Mouse (Mus musculus) yolk sac, embryonic 10.5 days (tissue): ENCODE measurements at regions not wholly inside any gene's neighbourhood (a gene's known extent, or its start where the extent isn't known, plus 50 kb on each side); places are given as distances from the start of the nearest gene placed in this dataset.
A peak's percentile ranks its signal among the peaks of the same experiment; 100 is the strongest.

Source experiments
- DNase-seq: peaks from one replicate; pipeline ENCODE4 v3.0.0-alpha.2; 2017; ENCODE audit warnings: low spot score

DNA sequence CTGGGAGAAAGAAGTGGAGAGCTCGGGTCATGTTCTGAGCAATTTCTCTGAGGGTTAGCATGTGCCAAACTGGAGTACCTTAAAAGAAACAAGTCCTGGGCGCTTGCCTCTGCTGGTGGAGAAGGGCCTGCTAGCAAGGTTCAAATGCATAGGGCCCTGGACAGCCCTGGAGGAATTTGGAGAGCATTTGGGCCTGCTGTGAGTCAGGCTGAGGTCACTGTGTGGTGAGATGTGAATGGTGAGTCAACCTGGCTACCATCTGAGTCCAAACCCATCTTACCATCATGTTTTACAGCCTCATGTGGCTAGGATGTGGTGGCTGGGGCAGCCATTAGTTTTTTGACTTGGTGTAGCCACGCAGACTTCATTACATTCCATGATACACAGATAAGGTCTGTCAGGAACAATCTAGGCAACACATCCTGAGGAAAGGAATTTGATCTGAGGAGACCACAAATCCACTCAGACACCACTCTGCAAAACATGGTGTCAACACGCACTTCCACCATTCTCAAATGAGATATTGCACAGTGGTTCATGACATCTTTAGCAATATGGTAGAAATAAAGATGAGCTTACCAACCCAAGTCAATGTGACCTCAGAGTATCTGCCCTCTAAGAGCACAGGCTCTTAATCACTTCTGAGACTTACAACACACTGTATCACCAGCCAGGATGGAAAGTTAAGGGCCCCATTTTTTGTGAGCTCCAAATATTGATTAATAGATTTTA is 83.1 kb downstream of the Thbs2 start:
- DNase-seq, result no peak

DNA sequence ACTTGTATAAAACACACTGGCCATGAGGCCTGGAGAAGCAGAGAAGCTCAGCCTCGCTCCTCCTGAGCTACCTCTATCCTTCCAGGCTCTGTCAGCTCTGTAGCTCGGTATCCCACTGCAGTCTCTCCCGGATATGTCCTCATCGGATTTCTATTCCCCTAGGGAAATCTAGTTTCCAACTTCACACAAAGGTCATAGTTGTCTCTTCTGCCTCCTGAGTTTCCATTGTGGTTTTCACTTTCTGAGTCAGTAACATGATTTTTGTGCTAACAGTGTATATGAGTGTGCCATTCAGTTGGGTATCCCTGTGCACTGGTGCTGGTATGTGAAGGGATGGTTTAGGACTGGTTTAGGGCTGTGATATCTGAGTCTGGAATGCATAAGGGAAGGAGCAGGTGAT is 85.2 kb downstream of the Thbs2 start:
- DNase-seq, result no peak

DNA sequence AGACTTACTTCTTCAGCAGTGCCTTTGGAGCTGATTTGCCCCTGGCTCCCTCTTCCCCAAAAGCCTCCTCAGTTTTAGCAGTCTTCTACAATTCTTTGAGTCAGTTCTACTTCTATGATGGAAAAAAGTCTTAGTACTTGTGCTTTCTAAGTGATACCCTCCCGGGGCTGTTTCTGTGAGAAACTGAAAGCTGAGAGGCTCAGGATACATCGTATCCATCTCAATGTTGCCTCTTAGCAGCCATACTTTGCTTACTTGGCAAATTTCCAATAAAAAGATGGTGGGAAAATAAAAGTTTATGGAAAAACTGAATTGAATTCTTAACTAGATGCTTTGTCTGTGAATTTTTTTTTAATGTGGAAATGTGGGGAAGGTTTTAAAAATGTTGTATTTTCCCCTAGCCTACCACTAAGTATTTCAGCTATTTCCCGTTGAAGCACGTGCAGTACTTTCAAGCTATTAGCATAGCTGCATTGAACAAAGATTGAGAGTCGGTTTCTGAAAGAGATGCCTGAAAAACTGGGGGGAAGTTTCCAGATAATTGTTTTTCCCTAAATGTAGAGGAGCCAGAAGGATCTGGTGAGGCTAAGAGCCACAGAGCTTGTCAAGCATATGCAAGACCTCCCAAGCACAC is 87.6 kb downstream of the Thbs2 start:
- DNase-seq, result no peak

DNA sequence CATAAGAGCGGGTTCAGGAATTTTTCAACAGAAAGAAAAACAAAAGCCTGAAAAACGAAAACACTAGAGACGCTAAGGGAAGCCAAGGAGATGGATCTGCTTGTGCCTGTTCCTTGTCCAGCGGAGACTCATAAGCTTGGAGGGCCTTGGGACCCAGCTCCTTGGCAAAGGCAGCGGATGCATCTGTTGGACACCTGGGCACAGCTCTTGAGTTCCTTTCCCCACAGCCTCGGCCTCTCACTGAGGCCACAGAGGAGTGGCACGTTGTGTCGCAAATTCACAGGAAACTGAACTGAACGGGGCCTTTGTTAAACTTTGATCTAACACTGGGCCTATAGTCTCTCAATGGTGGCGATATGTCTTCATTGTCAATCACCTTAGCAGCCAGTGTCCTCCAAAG is 94.4 kb downstream of the Thbs2 start:
- no peak for DNase-seq

DNA sequence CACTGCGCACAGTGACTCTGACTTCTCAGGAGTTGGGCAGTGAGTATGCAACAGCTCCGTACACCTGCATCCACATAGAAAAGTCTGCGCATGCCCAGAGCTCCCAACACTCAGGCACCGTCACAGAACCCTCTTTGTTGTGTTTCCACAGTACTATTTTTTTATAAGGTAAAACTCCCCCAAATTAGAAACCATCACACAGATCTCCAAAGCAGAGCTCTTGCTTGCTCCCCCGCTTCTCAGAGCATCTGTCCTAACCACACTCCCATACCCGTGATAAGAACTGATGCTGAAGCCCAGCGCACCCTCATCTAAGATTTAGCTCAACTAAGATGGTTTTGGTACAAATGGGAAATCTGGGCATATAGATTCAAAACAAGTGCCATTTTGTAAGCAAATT is 97.6 kb downstream of the Thbs2 start:
- no peak for DNase-seq

DNA sequence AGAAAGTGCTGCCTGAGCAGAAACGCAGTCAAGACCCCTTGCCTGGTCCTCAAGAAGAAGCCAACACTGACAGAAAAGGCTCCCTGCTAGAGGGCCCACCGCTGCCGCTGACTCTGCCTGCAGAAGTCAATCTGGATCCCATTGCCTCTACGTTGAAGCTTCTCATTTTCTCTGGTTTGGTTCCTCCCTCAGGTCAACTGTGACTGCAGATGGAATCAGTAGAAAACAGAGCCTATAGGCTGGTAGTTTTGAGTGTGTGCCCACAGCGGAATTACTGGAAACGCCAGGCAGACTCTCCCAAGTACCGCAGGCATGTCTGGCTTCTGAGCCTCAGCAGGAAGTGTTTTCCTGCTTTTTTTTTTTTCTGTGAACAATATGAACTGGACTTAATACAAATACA is 98.5 kb downstream of the Thbs2 start:
- no peak for DNase-seq

DNA sequence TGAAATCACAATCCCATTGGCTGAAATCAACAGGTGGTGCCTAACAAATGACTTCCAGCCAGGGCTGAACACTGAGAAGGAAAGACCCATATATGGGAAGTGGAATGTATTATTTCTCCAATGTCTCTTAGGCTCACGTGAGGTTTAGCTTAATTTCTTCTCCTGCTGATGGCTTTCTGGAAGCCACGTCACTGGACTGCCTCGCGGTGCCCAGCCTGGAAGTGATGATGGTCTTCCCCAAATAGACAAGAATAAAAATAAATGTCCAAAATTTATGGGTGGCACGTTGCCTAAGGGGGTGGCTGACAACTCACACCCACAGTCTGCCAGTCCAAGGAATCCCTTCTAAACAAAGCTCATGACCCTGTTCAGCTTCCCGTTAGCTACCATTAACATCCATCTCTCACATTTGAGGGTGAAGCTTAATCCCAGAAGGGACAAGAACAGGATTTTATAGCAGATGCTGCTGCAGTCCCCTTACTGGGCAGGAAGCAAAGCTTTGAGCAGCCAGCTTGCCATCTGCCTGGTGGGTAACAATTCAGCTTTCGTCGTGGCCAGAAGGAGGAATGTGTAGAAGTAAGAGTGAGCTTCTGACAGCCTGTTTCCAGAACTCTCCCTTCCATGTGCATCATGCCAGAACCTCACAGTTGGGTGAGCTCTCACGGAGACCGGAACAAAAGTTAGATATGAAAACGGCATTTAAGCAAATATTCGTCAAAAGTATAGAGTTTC is 105.8 kb downstream of the Thbs2 start:
- no peak for DNase-seq

DNA sequence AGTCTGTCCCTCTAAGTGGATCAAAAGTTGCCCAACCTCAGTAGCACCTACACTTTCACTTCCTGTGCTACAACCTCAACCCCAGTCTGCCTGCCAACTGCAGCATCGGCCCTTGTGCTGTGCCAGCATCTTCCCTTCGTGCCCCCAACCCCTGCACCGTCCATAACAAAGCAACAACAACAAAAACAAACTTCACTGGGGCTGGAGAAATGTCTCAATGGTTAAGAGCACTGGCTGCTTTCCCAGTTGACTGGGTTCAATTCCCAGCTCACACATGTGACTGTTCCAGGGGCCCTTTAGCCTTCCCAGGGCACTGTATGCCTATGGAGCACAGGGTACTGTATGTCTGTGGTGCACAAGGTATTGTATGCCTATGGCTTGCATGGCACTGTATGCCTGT is 114.4 kb downstream of the Thbs2 start:
- DNase-seq, result no peak

DNA sequence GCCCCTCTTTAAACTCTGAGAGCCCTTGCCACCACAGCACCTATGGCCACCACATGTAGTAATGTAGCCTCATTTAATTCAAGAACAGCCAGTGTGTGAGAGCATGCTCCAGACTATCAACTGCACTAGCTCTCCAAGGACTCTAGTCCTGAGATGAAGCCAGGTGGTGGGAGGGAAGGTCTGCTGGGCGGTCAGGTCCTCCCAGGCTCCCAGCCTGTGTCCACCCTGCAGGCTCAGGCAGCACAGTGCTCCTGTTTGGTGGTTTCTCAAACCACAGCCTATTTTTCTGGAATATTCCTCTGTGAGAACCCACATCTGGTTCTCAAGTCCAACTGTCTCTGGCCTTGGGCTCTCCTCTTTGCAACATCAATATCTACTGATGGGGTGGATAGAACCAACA is 115.3 kb downstream of the Thbs2 start:
- DNase-seq, result no peak

DNA sequence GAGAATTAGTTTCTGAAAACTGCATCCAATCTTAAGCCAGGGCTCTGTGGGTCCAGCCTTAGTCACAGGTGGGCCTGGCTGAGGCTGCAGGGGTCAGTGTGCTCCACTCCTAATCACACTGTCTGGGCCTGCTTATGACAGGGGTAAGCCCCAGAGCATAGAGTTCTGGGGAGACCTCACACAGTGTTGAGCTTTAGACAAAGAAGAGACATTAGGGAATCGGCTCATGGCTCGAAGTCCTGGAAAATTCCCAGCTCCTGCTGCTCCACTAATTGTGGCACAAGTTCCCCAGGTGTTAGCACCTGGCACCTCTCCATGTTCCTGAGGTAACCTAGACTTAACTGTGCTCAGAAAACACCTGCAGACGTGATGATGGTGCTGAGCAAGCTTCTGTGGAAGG is 115.8 kb downstream of the Thbs2 start:
- DNase-seq, result no peak

DNA sequence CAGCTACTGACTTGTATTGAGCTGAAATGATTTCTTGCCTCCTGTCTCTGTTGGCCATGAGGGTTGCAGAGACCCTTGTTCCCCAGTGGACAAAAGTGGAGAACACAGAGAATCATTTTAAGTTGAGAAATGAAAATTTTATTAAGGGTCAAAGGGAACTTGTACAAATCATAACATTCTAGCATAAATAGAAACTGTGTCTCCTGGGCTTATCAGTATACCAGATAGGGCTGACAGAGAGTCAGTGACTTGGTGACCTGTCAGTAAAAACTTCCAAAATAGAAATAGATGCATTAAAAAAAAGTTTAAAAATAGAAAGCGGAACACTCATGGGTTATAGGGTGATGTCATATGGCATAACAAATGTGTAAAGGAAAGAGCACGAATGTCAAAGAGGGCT is 117.9 kb downstream of the Thbs2 start:
- no peak for DNase-seq

DNA sequence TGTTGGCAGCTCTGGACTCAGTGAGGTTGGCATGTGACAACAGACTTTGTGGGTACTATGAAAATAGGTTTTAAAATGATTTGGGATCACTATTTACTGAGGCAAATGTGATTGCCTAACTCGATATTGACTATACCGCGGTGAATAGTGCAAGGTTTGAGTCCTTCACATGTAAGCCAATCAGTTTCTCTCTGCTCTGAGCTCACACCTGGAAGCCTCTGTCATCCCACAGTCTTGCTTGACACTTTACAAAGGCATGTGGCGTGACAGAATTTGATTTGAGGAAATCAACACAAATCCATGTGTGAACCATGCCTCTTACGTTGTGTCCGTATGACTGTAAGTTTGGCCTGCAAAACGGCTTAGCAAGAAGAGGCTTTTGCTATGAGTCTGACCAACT is 122.9 kb downstream of the Thbs2 start:
- DNase-seq, result no peak

DNA sequence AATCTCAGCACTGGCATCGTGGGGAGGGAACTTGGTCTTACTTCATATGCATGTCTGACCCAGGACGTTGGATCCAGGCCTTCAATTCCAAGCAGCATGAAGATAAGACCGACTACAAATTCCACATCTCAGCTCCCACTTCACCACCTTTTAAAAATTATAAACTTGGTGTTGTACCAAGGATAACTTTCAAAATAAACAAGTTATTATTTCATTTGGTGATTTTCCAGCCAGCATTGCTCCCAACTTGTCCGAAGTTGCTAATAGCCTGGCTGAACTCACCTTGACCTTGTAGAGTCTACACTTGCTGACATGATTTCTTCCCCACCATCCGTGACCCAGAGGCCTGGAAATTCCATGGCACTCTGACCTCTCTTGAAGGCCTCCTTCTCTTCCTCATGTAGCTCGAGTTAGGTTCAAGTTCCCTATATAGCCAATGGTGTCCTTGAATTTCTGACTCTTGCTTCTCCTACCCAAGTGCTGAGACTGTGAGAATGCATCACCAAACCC is 123.7 kb downstream of the Thbs2 start:
- peak; percentile 38 for DNase-seq

DNA sequence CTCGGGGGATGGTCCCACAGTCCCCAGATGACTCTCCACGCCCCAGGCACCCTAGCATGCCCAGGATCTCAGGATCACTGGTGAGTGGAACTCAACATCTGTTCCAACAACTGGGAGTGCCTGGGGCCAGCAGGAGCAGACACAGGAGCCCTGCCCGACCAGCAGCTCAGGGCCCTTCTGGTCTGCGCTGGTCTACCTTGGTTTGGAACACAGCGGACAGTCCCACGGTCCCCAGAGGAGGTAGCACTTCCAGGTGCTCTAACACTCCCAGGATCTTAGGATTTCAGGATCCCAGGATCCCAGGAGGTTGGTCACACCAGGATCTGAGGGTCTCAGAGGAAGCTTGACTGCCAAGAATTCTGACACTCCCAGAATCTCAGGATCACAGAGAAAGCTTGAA is 131.8 kb downstream of the Thbs2 start:
- DNase-seq, result no peak

DNA sequence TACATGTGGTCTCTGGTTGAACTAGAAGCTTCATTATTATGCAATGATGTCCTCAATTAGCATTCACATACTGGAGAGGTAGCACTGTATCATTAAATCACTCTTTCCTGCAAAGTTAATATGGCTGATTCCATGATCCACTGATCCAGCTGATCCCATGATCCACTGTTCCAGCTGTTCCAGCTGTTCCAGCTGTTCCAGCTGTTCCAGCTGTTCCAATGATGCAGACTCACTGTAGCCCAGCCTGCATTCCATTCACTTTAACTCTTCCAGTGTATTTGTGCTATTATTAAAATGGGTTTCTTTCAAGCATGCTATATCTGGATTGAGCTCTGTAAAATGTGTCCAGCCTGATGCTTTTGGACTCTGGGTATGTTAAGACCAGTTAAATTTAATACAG is 136.8 kb downstream of the Thbs2 start:
- no peak for DNase-seq

DNA sequence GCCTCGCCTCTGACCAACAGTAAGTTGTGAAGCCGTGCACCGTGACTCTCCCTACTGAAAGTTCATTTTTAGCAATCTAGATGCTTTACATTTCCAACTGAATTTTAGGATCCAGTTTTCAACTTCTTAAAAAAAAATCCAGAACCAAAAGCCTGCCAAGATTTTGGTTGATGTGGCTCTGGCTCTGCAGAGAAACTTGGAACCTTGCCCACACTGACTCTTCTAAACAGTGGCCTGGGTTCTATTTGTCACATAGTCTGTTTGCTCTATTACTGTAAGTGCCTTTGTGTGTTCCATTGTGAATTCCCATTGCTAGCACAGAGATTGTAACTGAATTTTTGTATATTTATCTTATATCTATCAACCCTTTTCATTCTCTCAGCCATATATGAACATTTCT is 140.8 kb downstream of the Thbs2 start:
- DNase-seq, result no peak

DNA sequence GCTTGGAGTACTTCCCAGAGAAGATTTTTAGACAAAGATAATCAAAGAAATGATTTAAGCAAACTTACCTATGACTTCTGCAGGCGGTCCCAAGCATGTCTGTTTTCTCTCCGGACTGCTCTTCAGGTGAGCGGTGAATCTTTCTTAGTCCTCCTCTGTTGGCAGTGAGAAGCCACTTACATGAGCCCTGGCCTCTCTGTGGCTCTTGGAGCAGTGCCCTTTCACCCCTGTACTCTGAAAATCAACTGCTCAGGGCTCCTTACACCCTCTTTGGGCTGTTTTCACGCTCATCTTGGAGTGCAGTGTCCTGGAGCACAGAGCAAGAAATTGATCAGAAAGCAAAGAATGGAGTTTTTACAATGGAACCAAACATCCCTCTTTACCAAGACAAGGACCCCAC is 142.0 kb downstream of the Thbs2 start:
- no peak for DNase-seq

DNA sequence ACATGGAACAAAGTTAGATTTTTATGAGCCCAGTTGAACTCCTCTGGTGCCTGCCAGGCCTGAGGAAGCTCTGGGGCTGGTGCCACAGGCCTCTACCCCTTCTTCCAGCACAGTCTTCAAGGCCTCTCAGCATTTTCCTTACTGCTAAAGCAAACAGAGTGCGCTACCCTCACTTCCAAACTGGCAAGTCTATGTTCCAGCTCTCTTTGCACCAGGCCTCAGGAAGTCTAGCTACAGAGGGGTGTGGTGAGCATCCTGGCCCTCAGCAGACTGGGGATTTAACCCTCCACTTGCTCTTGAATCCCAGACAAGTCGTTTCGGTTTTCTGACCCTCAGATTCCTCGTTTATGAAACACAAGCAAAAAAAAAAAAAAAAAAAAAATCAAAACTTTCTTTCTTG is 142.4 kb downstream of the Thbs2 start:
- no peak for DNase-seq

DNA sequence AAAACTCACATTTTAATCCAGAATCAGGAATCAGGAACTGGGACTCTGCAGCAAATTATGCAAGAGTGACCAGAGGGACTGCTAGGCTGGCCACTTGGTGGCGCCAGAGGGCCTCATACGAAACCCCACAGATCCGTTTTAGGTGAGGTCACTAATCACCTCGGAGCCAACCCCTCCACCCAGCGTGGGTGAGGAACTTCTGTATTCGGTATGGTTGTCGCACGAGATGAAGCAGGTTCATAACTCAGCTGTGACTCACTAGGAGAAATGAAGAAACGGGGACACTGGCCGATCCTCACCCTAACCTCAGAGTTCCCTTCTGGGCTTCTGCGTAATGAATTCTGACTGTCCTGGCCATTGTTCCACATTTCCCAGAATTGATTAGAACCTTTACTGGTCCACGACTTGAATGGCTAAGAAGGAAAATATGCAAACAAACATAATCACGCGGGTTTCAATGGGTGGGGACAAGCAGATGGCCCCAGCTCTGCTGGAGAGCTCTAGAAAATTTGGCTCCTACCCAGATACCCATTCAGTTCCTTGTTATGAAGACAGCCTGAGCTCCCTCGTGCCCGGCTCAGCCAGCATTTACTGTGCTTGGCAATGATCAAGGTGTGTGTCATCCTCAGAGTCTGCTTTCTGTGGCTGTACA is 148.1 kb downstream of the Thbs2 start:
- no peak for DNase-seq

DNA sequence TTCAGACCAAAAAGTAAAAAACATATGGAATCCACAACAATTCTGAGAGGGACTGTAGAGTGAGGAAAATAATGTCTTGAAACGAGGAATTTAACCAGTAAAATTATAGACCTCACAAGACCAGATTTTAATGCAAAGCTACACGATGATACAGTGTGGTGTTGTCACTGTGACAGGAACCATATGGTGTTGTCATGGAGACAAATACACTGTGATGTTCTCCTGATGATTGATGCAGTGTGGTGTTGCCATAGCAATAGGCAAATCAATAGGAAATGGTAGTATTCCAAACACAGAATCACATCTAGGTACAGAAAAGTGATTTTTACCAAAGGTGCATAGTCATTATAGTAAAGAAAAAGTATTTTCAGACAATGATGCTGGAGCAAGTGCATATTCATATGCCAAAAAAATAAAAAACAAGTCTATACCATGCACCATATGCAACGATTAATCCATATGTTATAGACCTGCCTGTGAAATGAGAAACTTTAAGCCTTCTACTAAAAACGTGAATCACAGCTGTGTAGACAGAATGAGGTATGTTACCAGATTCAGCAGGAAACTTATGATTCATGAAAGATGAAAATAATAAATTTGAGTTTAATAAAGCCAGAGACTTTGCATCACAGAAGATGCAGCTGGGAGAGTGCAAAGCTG is 149.6 kb downstream of the Thbs2 start:
- DNase-seq, result no peak

DNA sequence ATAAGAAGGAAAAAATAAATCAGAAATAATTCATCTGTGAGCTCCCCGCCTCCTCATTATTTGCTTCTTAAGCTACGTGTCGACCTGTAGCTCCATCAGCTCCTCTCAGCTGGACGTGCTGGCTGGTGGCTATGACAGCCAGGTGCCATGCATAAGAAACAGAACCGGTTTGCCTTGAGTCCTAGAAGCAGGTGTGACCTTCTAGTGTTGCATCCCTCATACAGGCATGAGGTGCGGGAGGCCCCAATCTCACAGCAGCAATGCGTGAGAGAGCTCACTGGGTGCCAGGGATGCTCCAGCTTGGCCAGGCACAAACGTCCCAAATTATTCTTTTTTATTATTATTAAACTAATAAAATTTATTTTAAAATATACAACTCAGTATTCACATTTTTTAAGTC is 153.0 kb downstream of the Thbs2 start:
- DNase-seq, result no peak

DNA sequence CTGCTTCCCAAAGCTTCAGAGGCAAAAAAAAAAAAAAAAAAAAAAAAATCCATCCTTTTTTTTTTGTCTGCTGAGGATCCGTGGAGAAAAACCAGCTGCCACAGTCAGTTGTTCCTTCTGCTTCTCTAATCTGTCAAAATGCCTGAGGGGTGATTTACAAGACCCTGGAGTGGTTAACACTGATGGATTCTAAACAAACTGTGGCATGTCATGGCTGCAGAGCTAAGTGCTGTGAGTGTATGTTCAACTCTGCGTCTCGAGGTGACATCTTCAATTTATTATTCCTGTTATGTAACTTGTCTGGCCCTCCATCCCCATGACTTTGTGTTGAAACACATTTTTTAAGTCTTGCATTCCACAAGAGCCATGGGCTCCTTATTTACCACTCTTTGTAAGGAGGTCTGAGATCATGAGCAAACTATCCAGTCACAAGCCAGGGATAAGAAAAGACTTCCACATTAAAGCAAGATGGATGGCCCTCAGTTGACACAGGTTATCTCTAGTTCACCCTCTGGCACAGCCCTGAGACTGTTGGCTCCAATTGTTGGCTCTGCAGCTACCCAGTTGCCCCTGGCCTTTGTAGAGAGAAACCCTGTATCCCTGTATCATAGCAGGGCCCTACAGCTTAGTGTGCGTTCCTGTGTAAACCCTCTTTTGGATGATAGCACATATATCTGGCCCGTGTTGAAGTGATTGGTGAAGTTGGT is 153.6 kb downstream of the Thbs2 start:
- DNase-seq, result peak; percentile 42
